Mouse (Mus musculus) frontal cortex, postnatal 36 days (tissue): Measurements from ENCODE around the gene Snx10.

Source experiments
- DNase-seq, 2 experiments: peaks; one replicate each; pipeline ENCODE4 v3.0.0; 2022; ENCODE audit warnings: low spot score in 2 of 2

Gene Snx10

DNA sequence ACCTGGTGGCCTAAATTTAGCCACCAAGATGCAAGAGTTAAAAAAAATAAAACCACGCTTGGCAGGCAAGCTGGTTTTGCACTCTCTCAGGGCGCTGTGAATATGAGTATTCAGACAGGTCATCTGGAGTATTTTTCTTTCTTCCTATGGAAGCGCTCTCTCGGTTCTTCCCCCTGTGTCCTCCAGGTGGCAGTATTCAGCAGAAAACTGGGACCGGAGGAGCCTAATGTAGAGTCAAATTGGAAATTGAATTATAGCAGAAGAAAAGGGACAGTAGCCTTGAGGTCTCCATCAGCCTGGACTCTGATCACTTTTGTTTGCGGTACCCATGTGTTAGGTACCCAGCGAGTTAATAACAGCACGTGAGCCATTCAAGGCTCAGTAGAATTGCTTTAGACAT lies 62.3 kb downstream of the Snx10 start:
- peak; percentile 54 to 77 for DNase-seq

DNA sequence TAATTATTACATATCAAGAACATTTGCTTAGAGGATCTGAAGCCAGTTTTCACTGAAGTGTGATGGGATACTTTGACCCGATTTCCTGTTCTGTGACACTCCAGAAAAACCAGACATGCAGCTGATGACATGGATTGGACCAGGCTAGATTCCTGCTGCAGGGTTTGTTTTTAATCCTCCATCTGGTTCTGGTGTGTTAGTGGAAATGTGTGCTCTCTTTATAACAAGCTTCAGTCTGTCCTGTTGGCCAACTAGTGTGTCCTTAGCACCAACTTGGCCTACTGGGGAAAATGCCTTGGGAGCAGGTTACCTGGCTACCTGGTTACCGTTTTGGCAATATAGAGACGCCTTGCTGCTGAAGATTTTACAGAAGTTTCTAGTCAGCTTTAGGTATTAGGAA lies 63.6 kb downstream of the Snx10 start:
- no peak for DNase-seq

DNA sequence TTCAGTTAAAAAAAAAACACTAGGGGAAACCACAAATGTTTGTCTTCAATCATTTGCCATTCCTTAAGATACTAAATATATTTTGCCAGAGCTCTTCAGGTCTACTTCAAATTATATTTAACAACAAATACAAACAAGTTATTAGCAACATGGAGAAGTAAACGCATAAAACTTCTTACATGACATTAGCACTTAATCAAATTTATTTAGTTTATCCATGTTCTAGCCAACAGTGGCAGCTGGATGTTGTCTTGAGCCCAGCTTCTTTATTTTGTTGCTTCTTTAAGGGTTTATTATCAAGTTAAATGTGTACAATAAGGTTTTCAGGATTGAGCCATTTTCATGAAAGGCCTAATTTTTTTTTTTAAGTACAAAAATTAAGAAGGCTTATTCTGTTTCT lies 67.6 kb downstream of the Snx10 start:
- no peak for DNase-seq

DNA sequence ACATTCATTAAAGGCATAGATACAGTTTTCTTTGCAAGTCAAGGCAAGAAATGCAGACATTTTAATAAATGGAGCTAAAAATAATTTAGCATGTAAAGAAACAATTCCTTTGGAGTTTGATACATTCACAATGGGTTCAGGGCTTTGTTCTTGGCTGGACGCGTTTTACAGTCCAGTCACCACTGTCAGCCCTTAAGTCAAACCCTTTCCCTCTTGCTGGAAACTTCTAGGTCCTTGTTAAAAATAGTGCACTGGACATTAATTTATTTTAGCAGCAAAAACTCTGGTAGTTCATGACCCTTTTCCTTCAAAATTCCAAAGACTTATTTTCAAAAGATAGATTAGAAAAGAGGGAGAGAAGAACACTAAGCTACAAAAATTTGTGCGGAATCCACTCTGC lies 68.1 kb downstream of the Snx10 start:
- DNase-seq = no peak

DNA sequence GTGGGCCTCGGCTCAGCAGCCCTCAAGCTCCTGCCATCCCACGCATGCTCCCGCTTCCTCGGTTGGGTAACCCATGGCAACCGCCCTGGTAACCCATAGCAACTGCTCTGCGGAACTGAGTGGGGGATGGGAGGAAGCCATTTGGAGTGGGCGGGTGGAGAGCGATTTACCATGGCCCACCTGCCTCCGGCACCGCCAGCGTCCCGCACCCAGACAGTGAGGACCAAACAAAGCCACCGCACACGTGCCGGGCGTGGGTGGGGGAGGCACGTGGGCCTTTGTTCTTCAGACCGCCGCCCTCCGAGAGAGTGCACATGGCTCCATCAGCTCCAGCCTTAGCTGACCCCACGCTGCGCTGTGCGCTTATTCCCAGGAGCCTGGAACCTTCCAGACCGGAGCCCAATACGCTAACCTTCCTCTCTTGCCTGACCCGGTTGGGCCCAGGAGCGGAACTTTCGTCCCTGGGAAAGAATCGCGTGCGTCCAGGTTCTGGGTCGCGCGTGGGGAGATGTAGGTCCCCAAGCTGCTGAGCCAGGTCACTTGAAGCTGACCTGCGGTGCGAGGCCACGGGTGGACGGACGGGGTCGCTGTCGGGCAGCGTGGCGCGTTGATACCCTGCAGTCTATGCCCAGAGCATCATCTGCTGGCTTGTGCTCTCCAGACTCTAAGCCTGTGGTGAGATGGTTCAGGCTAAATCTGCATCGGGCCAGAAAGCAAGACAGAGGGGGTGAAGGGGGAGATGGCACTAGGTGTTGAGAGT lies 68.8 kb downstream of the Snx10 start:
- peak; percentile 93 to 97 for DNase-seq

DNA sequence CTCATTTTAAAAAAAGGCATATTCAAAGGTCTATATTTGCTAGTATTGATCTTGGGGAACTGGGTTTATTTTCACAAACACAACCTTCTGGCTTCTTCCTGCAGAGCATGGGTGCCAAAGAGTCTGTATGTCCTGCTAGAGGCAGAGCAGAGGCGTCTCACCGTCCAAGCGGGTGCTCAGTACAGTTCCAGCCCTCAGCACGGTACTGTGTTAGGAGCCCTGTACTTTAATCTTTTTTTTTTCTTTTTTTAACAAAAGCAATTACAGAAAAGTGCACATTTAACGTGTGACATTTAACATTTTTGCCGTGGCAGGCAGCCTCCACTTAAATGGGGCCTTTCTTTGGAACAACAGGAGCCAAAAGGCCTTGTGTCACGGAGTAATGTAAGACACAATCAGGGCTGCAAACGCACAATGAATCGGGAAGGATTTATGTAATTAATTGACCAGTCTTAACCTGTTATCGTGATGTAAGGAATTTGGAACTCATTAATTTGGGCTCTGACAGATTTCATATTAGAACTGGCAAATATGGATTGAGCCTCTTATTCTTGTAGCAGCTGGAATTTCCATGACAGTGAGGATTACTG lies 69.8 kb downstream of the Snx10 start:
- peak in 1 of 2 experiments; percentile 43 for DNase-seq

DNA sequence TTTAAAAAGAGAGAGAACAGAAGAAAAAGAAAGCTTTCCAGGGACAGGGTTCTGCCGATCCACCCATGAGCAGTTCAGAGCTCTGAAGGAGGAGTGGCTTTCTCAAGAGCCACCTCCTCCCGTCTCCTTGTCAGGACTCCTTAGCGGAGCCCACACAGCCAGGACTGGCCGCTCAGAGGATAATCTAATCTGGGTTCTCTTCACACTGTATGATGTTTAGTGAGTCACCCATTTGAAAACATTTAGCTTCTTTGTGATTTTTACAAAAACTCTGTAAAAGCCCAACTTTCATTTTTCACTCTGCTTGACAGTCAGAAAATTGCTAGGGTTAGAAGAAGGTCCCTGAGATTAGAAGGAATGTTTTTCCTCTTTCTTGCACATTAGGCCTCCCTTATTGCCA lies 70.8 kb downstream of the Snx10 start:
- DNase-seq = peak in 1 of 2 experiments; percentile 45

DNA sequence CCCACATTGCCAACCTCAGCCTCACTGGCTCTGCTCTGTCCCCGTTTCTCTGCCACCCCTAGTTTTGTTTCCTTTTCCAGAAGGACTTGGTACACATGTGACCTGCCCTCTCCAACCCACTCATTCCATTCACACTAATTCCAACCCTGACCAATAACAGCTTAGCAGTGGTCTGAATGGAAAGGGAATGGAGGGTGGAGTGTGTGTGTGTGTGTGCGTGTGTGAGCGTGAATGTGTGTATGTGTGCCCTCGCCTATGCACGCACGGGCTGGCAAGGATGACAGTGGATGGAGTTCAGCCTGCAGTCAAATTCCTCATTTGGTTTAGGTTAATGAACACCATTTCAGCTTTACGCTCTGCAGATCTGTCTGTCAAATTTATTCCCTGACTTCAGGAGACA lies 74.4 kb downstream of the Snx10 start:
- no peak for DNase-seq

DNA sequence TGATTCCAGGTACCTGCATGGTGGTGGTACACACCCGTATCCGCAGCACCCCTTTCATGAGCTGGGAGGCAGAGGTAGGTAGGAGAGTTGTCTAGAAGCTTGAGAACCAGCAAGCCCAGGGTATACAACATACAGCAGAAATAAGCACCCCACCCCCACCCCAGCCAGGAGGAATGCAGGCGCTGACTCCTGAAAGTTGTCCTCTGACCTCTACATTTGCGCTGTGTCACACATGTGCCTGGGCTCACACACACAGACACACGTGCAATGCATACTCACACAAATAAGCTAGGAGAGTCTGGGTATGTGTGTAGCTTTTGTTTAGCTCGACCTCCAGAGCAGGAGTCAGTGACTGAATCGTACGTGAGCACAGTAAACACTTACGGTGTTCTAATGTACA lies 76.7 kb downstream of the Snx10 start:
- DNase-seq = no peak

DNA sequence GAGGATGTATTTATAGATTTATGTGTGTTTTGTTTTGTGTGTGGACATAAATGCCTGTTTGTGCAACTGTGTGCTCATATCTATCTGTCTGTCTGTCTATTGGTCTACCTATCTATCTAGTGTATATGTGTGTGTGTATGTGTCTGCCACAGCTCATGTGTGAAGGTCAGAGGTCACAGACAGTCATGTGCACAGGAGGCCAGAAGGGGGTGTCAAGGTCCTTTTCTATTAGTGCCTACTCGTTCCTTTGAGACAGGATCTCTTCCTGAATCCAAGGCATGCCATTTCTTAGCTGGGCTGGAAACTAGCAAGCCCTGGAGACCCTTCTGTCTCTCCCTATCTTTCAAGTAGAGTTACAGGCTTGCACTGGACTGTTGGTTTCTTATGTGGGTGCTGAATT lies 78.6 kb downstream of the Snx10 start:
- DNase-seq = no peak

DNA sequence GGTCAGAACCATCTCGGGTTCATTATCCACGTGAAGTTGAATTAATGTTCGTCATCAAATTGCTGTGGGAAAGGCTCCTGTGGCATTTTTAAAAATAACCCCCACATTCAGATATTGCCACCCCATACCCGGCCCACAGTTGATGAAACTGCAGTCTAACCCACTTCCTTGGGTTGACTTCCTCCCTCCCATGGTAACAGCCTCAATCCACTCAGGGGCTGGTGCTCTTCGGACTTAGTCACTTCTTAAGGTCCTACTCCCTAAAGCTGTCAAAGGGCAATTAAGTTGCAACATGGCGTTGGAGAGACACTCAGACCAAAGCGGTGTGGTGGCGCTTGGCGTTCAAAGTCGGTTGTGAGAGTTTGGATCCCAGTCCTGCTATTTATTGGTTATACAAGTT lies 80.0 kb downstream of the Snx10 start:
- DNase-seq = no peak

DNA sequence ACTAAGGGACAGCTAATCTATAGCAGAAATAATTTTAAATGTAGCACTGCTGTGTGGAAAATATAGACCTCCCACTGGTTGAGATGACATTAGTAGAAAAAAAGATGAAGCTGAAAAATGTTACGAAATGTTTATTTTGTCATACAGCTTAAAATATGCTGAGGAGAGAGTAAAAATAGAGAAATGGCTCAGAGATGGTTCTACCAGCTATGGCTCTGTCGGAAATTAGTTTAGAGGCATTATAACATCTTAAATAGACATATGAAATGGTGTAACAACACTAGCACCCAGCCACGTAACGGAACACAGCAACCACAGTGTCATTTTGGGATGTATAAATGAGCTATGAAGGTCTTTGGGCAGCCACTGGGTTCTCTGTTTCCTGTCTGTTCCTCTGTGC lies 82.5 kb downstream of the Snx10 start:
- DNase-seq = no peak

DNA sequence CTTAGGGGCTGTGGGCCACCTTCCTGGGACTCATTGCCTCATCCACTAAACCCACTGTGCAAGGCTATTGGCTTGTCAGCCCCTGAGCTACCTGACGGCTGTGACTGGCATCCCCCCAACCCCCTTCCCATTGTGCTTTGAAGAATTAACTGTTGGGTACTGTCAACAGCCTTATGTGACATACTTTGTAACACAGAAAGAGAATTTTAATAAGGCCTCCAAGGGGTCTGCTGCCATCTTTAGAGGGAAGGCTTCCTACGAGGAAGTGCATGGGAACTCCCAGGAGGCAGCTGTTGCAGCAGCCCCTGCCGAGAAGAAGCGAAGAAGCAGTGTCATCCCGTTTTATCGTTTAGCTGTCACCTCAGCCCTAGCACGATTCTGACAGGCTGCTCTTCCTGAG lies 83.1 kb downstream of the Snx10 start:
- DNase-seq = no peak

DNA sequence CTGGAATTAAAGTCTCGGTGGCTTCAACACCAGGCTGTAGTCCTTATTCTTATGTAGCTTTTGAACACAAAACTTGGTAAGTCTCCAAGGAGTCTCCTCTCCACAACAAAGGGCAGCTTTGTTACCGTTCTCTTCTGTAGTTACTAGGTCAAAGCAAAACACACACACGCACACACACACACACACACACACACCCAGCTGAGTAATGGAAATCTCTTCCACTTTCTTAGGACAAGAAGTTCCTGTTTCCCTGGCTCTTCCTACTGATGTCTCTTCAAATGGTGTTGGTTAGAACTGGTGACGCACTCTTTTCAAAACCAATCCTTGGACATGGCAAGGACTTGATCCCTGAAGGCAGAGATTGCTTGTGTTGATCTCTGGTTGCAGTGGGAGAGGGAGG lies 87.9 kb downstream of the Snx10 start:
- DNase-seq = no peak

DNA sequence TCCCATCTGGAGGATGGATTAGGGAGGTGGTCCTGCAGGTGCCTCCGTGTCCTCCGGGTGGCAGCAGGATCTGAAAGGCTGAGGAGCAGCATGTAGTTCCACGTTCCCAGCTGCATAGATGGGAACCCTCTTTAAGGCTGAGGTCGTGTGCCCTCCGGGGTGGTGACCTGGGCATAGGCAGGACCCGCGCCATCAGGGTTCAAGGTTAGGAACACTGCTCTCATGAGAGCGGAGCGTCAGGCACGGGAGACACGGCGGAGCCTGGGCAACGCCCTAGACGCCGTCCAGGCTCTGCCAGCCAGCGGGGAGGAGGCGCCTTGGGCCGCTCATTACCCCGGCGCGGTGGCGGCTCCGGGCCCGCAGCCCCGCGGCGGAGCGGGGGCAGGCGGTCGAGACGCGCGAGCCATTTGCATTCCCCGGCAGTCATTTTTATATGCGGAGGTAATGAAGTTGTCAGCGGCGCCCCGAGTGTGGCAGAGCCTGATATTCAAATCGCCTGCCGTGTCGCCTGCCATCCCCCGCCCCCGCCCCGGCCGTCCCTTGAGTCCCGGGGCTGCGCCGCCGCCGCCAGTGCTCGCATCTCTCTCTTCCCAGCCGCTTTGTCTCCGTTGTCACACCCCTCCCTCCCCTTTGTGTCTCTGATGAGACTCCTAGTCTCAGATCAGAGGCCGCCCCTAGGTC lies 88.8 kb downstream of the Snx10 start:
- peak; percentile 70 to 75 for DNase-seq

DNA sequence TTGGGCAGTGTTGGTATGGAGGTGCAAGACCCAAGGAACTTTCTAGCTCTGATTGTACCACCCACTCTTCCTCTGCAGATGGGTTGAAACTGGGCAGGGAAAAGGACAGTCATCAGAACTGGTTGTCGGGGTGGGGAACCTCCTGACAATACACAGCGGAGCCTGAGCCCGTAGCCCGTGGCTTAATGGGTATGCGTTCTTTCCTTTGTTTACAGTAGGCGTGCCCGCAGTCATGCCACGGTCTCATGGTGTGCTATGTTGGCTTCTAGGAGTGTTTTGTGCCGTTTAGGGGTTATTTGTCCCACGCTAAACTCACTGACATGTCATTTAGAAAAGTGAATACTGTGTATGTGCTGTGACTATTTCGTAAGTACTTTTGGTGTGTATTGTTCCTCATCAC lies 90.0 kb downstream of the Snx10 start:
- DNase-seq = no peak

DNA sequence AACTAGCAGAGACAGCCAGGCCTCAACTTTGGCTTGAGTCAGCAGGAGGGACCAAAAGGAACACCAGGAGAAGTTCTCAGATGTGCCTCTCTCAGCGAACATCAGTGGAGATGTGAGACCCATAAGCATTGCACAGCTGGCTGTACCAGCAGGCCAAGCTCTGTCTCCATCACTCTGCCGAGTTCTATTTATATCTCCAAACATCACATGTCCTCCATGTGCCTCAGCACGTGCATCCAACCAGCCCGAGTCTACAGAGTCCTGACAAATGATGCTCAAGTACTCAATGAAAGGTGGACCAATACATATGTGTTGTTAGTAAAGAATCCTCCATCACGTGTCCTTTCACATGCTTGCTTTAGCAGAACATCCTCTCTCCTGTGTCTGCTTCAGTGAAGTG lies 103.1 kb downstream of the Snx10 start:
- DNase-seq = no peak

DNA sequence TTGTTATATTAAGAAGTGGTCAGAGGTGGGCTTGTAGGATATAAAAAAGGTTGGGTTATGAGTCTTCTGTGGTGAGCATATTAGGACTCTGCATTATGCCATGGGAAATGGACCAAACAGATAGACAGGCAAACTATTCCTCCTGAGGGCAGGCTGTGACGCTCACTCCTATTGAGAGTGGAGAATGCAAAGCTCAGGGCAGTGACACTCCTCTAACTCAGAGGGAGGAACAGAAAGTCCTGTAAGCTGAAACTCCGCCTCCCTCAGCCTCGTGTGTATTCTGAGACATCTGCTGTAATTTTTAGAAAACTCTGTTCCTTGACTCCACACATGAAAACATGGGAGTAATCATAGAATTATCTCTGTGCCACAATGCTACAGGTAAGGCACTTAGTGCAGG lies 106.0 kb downstream of the Snx10 start:
- DNase-seq = no peak

DNA sequence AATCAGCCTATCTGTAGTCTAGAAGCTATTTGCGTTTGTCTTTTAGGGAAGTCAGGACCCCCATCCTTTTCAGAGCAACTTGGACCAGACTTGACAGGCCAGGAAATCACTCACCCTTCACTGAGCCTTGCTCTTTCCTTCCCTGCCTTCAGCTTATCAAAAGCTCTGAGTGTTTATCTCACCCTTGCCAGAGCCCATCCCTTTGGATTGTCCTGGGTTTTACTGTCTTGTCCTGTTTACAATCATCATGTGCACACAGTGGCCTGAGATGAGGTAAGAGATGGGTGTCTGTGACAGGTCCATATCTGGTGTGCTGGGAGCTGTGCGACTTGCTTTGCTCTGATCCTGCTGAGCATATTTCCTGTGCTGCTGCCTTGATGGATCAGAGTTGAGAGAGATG lies 106.5 kb downstream of the Snx10 start:
- DNase-seq = no peak

DNA sequence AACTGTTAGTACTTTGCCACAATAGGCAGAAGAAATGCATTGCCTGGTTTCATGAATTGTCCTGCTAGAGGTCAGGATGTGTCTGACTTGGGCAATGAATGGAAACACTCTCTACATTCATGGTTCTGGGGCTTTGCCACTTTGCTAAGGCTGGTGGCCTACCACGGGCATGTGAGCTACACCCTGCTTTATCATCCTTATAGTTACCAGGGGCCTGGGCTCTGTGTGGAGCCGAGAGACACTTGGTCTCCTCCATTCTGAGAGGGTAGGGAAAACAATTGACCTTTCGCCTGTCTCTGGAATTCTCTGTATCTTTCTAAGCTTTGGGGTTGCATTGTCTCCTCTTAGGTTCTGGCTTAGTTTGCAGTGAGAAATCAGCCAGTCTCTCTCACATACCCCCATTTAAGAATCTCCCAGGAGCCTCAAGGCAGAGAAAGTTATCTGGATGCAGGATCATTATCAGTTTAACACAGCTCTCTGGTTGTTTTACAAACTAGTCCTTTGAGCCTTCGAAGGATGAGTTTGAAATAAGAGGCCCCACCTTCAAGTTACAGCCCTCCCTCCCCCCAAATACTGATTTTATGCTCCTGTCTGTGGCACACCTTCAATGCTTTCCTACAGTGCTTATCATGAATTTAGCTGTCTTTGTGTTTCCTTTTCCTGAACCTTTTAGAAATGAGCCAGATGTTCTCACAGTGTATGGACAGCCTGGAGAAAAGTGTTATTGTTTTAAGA lies 109.4 kb downstream of the Snx10 start:
- DNase-seq = no peak

DNA sequence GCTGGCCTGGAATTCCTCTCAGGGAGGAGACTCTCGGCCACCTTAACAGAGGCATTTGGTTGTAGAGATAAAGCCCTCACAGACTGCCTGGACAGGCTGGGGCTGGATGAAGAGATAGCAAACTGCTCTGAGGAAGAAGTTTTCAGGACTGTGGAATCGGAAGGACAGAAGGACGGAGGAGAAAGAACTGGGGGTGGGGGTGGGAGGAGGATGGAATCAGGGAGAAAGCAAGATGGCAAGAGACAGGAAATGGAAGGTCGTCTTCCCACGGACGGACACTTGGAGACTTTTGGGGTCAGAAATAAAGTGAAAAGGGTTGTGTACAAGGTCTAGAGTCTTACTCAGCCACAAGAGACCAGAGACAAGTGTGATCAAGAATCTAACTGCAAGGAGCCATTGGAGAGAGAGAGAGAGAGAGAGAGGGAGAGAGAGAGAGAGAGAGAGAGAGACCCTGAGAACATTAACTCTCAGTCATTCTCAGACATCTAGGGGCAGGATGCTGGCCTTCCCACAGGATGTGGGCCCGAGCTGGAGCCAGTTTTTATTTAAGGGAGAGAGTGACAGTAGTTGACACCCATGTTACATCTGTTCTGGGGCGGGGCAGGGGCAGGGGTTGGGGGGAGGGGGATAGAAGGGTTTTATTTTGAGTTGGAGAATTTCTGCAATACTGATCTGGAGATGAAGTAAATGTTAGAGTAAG lies 110.1 kb downstream of the Snx10 start:
- no peak for DNase-seq

DNA sequence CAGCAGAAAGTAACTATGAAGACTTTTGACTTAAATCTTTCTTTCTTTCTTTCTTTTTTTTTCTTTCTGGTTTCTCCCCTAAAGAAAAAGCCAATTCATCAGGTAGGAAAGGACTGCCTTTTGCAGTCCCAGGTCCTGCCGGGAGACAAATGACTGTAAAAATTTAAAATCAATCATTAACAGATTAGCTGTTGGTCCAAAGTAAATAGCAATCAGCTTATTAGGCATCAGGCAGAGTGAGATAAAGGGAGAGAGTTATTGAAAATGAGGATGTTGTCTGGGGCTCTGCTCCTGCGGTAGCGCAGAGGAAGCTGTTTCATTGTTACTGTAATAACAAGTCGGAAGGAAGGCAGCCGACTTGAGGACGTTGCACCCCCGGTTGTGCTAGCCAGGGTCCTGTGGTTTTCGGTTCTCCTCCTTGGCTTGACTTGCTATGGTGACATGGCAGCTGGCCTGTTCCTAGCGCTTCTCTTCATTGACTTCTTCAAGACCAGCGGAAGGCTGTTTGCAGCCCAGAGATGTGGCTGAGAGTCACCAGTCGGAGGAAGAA lies 112.4 kb downstream of the Snx10 start:
- DNase-seq = no peak
